8 mouse cellular contexts compared by ENCODE assay signal in genomic region chr5:74943737-74944403, GRCm38 (mm10).
DNase-seq lines count a peak whose midpoint lies in the region; ATAC-seq and TF ChIP-seq lines count a peak whose summit lies in the region.

No protein-coding gene starts in this region.

- TF ChIP-seq CTCF in small intestine, adult 2 months (IDR thresholded peaks at IDR 0.05; ENCODE audit: extremely low read depth, insufficient read length, insufficient replicate concordance, low read depth, low read length): peak; percentile 87

- H3K4me3 ChIP-seq in embryonic facial prominence, embryonic 10.5 days: peak overlapping the region; percentile 49
- H3K4me3 ChIP-seq in limb, embryonic 10.5 days: peak overlapping the region; percentile 43
- H3K4me3 ChIP-seq in midbrain, embryonic 13.5 days (replicated peaks): peak overlapping the region; percentile 34
- peak overlapping the region; percentile 36 for H3K4me3 ChIP-seq in small intestine, adult 2 months (ENCODE audit: low read depth, low read length)

- no peaks in the 10 kb centered on the region for H3K9me3 ChIP-seq in embryonic facial prominence, embryonic 10.5 days
- no peaks in the 10 kb centered on the region for H3K9me3 ChIP-seq in limb, embryonic 10.5 days (replicated peaks)
- no peaks in the 10 kb centered on the region for H3K9me3 ChIP-seq in midbrain, embryonic 13.5 days

- peaks cover 74% of the 10 kb centered on the region for H3K27me3 ChIP-seq in embryonic facial prominence, embryonic 10.5 days (replicated peaks; ENCODE audit: low read depth, poor library complexity, severe bottlenecking)
- peaks cover 36% of the 10 kb centered on the region for H3K27me3 ChIP-seq in limb, embryonic 10.5 days (ENCODE audit: low read depth, poor library complexity, severe bottlenecking)
- peaks cover 79% of the 10 kb centered on the region for H3K27me3 ChIP-seq in midbrain, embryonic 13.5 days
- H3K27me3 ChIP-seq in small intestine, adult 2 months (ENCODE audit: control insufficient read depth, insufficient read depth, low read length): no peaks in the 10 kb centered on the region

- H3K27ac ChIP-seq in embryonic facial prominence, embryonic 10.5 days (replicated peaks): peak overlapping the region; percentile 78
- peak overlapping the region; percentile 87 for H3K27ac ChIP-seq in limb, embryonic 10.5 days
- no peak overlapping the region for H3K27ac ChIP-seq in midbrain, embryonic 13.5 days
- 0 out of 2 replicates have a peak overlapping the region, but pooled peaks have one; percentile 13 for H3K27ac ChIP-seq in small intestine, adult 2 months (ENCODE audit: insufficient read depth, low read depth, low read length)

- peaks cover 46% of the 10 kb centered on the region for H3K4me1 ChIP-seq in embryonic facial prominence, embryonic 10.5 days
- peaks cover 47% of the 10 kb centered on the region for H3K4me1 ChIP-seq in limb, embryonic 10.5 days
- H3K4me1 ChIP-seq in midbrain, embryonic 13.5 days (replicated peaks): peaks cover 5% of the 10 kb centered on the region; the same call in 1 of the 2 replicates
- peaks cover 5% of the 10 kb centered on the region; the same call in 1 of the 2 replicates for H3K4me1 ChIP-seq in small intestine, adult 2 months (ENCODE audit: control insufficient read depth, insufficient read depth, insufficient read length, low read length)

- no peaks in the 10 kb centered on the region for H3K36me3 ChIP-seq in embryonic facial prominence, embryonic 10.5 days (replicated peaks)
- H3K36me3 ChIP-seq in limb, embryonic 10.5 days: no peaks in the 10 kb centered on the region
- no peaks in the 10 kb centered on the region for H3K36me3 ChIP-seq in midbrain, embryonic 13.5 days
- no peaks in the 10 kb centered on the region for H3K36me3 ChIP-seq in small intestine, adult 2 months (ENCODE audit: control insufficient read depth, insufficient read depth, low read length)

- peak overlapping the region; percentile 60 for H3K4me2 ChIP-seq in midbrain, embryonic 13.5 days (replicated peaks)

- 1% methylated on average over 23 of the region's 23 CpGs for WGBS in embryonic facial prominence, embryonic 10.5 days
- 1% methylated on average over 23 of the region's 23 CpGs for WGBS in limb, embryonic 10.5 days
- 1% methylated on average over 23 of the region's 23 CpGs for WGBS in midbrain, embryonic 13.5 days
- WGBS in small intestine, adult 2 months: 2% methylated on average over 23 of the region's 23 CpGs

- 0 out of 2 replicates have a peak, but pooled peaks have one; percentile 23 for TF ChIP-seq POLR2A in small intestine, adult 2 months (IDR thresholded peaks at IDR 0.05; ENCODE audit: low read depth, low read length)

- peak; percentile 81 for ATAC-seq in midbrain, embryonic 13.5 days
- ATAC-seq in erythroid progenitor cell, adult 5-6 weeks (replicated peaks; ENCODE audit: low FRiP score, poor library complexity, severe bottlenecking): no peak

- DNase-seq in adrenal gland, postnatal 10 days: peak; percentile 90
- peak; percentile 87 for DNase-seq in embryonic facial prominence, embryonic 10.5 days (ENCODE audit: low spot score)
- peak; percentile 92 to 93 for DNase-seq in heart, adult 18-20 months
- DNase-seq in kidney, adult 18-20 months: peak; percentile 87
- peak; percentile 84 for DNase-seq in limb, embryonic 10.5 days (ENCODE audit: low spot score)

- H3K9ac ChIP-seq in midbrain, embryonic 13.5 days (replicated peaks): peak overlapping the region; percentile 57
